Mouse (Mus musculus): Measurements from ENCODE around the gene Uba2.
"Not testable (repeated sequence)": the region's sequence is repeated elsewhere in the genome, so short reads cannot be mapped to it uniquely, and the experiment has no call there.

Uba2 gene

DNA sequence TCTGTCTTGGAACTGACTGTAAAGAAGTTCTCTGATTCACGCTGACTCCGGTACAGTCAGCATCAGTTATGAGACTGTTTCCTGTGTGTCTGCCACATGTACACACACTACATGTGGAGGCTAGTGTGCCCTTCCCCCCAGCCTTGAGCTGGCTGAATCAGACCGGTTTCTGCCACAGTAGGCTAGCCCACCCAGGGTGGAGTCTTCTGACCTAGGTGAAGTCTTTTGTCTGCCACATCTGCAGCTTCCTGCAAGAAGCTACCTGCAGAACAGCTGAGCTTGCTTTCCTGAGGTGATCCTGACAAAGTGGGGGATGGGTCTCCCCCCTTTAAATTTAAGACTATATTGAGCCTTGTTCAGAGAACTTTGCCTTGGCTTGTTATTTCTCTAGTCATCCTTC lies at the start of gene Uba2:
Uba2 (minus strand) TSS at position 146 of the 400 bp plus-strand sequence.
- DNase-seq (ENCODE audit: low spot score in 2 of 2) = no peak

DNA sequence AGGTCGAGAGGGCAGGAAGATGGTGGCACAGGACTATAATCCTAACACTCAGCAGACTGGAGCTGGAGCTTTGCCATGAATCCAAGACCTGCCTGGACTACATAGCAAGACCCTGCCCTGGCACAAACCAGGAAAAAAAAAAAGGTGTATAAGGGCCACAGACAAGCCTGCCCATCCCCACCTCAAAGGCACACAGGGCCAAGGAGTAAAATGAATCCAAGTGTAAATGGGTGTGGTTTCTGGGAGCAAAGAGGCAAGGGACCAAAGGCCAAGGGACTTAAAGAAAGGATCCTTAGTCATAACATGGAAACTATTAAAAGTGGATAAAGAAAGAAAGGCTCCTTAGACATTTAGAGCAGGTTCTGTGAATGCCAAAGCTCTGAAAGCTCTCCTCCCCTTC lies 49.1 kb upstream of the Uba2 start:
- no peak for DNase-seq (ENCODE audit: low spot score in 2 of 2)

DNA sequence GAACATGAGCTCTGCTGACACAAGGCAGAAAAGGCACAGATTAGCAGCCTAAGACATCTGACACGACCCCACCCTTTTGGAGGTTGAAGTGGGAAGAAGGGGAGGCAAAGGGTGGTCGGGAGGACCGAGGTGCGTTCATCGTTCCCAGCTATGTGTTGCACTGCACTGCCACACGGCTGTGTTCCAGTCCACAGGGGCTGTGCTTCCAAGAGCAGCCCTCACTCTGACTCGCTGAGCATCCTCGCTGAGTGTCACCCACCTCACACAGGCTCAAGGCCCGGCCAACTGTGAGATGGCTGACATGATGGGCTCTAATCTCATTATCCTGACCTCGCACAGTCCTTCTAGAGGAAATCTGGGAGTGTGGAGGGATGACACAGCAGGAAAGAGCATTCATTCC lies 47.1 kb upstream of the Uba2 start:
- DNase-seq (ENCODE audit: low spot score in 2 of 2) = no peak

DNA sequence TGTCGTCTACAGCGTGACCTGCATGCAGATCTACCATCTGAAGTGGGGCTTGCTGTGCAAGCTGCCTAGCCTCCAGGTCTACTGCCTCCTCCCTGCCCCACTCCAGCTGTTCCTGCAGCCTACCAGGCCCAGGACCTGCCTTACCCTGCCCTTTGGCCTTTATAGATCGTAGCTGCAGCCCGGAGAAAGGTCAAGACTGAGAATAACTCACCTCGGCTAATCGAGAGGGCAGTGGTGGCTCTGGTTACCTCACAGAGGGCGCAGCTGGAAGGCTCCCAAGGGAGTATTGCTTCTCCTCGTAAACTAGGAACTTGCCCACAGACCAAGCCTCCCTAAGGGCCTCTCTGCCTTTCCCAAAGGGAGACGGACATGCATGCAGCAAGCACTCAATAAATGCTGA lies 46.1 kb upstream of the Uba2 start:
- no peak for DNase-seq (ENCODE audit: low spot score in 2 of 2)

DNA sequence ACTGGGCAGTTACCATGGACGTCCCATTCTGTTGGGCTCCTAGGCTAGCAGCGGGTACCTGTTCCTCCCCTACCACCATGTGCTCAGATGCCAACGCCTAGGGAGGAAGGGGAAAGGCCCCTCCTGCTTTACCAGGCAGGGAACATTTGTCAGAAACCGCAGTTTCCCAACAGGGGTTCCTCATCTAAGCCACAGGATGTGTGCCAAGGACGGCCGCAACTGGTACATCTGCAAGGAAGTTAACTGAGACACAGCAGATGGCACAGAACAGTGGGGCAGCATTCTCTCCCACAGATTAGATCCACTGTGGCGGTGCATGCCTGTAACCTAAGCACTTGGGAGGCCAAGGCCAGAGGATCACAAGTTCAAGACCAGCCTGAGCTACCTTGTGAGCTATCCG lies 45.2 kb upstream of the Uba2 start:
- peak in 1 of 2 experiments; percentile 32 for DNase-seq (ENCODE audit: low spot score in 2 of 2)

DNA sequence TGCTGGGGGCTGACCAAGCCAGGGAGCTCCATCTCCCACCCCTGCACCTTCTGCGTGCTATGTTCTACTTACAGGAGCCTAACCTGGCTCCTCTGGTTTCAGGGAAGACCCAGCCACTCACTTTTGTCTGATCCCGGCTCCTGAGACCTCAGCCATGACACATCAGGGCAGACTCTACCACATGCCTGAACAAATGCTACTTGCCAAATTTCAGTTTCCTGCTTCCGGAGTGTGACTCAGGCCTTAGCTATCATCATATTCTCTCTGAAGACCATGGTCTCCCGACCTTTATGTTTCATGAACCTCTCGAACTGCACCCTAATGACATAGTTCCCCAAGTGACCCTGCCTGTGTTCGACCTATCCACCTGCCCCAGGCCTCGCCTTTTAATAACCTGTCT lies 43.9 kb upstream of the Uba2 start:
- DNase-seq (ENCODE audit: low spot score in 2 of 2) = no peak

DNA sequence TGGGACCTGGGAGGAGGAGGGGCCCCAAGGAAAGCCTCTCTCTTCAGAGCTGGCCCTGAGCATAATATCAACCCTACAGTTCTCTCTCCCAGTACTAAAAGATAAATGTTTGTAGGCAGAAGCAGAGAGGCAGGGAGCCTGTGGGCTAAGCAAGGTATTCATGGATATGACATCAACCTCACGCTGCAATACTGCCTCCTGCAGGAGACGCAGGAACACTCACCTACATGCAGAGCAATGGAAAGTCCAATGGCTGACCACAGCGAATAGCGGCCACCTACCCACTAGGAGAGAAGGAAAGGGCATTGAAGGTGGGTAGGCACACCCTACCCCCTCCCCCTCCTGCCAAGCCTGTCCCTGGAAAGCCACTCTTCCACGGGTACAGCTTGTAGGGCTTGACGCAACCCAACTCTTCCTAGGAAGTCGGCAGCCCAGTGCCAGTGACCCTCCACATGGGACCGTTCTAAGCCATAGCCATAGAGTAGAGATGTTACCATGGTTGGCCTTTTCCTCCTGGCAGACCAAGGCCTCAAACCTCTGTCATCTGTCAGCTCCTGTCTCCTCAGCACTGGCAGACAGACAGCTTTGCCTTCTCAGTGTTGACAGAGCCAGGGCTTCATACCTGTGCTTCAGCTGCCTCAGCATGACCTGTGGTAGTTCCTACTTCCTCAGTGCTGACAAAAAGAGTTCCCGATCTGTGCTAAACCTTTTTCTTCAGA lies 38.8 kb upstream of the Uba2 start:
- DNase-seq (ENCODE audit: low spot score in 2 of 2) = no peak

DNA sequence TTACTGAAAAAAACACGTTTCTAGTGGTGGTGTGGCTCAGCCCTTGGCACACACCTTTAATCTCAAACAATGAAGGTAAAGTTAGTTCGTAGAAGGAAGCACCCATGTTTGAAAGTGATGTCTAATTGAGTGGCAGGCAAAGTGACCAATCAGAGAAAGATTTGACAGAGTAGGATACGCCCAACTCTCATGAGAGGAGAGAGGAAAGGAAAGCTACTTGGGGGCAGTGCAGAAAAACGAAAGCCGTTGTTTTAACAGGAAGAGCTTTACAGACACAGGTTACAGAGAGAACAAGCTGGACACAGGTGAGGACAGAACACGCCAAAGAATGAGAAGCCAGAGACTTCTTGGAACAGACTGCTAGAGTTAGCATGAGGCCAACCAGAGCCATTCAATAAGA lies 36.9 kb upstream of the Uba2 start:
- no peak for DNase-seq (ENCODE audit: low spot score in 2 of 2)

DNA sequence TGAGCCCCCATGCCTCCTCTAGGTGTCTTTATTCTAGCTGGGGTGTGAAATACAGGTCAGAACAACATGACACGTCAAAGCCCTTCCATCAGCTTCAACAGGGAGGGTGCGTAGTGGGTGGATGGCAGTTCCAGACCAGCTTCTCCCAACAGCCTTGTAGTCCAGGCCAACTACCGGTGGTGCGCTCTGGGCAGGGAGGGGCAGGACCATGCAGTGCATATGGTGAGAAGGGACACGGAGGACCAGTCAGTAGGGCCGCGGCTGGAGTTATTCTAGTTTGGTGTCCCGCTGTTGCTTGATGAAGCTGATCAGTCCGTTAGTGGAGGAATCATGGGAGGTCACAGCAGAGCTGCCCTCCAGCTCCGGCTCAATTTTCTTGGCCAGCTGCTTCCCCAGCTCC lies 32.7 kb upstream of the Uba2 start:
- DNase-seq (ENCODE audit: low spot score in 2 of 2) = not testable (repeated sequence)

DNA sequence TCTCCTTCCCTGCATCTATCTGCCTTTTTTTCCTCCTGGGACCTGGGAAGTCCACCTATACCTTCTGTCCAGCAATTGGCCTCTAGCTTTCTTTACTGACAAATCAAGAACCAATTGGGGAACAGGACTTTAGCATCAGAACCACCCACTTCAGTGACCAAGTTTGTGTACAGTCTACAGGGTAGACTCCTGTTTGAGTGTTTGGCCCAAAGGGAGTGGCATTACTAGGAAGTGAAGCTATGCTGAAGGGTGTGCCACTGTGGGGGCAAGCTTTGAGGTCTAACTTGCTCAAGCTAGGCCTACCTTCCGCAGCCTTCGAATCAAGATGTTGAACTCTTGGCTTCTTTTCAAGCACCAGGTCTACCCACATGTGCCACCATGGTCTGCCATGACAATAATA lies 31.4 kb upstream of the Uba2 start:
- no peak for DNase-seq (ENCODE audit: low spot score in 2 of 2)

DNA sequence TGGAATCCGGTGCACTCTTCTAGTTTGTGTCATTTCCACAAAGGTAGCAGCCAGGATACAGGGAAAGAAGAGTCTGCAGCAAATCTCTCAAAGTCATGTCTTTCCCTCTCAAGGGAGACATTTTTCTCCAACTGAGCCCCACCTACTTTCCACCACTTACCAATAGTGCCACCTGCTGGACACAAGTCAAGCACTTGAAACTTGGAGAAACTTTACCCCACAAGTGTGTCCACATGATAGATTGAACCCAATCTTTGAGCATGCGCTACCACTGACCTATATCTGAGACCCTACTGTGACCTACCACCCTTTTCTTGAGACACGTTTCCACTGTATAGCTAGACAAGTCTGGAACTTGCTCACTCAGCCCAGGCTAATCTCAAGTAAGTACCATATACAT lies 28.9 kb upstream of the Uba2 start:
- DNase-seq (ENCODE audit: low spot score in 2 of 2) = peak; percentile 39 to 76

DNA sequence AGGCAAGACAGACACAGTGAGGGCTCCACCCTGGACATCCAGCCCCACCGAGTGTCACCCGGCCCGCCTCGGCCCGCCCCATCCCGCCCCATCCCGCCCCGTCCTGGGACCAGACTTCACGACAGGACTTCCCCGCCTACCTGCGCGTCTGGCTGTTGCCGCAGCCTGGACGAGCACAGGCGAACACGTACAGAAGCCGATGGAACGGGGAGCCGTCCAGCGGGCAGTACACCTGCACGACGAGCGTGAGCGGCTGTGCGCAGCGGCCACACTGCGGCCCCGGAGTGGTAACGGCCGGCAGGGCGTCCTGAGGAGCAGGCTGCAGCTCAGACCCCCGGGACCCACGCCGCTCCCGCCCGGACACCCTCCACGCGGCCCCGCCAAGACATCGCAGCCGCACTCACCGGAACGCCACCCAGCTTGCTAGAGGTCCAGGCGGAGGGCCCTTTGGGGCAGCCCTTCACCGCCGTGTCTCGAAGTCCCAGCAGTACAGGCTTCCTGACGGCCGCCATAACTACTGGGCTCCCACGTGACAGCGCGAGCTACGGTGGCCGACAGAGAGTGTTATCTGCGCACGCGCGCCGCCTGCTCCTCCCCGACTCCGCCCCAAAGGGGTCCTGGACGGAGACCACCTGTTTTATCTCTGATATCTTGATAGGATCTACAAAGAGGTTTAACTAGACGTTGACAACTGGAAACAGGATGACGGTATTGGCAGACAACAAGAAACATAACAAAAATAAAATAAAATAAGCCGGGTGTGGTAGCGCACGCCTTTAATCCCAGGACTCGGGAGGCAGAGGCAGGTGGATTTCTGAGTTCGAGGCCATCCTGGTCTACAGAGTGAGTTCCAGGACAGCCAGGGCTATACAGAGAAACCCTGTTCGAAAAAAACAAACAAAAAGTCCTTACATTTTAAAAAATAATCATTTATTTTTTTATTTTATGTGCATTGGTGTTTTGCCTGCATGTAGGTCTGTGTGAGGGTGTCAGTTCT lies 27.0 kb upstream of the Uba2 start, which contains the start of gene Pdcd2l:
Pdcd2l (minus strand) TSS at position 530 of the 997 bp plus-strand sequence.
- peak; percentile 88 to 94 for DNase-seq (ENCODE audit: low spot score in 2 of 2)

DNA sequence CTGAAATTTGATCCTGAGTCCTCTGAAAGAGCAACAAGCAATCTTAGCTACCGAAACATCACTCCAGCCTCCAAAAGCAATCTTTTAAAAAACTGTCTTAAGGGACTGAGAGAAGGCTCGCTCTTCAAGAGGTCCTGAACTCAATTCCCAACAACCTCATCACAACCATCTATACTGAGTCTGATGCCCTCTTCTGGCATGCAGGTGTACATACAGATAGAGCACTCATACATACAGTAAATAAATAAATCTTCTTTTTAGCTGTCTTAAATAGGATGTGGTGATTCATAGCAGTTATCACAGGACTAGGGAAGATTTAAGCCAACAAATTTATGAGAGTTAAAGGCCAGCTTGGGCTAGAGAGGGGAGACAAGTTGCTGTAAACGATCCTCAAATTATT lies 26.2 kb upstream of the Uba2 start:
- DNase-seq (ENCODE audit: low spot score in 2 of 2) = no peak

DNA sequence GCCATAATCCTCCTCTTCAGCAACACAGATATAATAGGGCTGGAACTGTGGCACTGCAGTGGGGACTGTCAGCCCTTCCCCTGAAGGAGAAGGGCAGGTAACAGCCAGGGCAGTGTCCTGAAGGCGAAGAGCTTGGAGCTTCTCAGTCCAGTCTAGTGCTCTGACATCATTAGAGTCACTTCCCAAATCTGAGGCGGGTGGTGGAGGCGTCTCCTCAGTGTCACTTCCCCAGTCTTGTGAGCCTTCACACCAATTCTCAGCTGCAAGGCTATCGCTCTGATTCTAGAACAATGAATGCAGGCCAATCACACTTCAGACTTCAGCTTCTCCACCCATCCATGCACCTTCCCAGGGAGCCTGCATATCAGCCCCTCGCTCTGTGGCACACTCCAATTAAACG lies 23.4 kb upstream of the Uba2 start:
- DNase-seq (ENCODE audit: low spot score in 2 of 2) = no peak

DNA sequence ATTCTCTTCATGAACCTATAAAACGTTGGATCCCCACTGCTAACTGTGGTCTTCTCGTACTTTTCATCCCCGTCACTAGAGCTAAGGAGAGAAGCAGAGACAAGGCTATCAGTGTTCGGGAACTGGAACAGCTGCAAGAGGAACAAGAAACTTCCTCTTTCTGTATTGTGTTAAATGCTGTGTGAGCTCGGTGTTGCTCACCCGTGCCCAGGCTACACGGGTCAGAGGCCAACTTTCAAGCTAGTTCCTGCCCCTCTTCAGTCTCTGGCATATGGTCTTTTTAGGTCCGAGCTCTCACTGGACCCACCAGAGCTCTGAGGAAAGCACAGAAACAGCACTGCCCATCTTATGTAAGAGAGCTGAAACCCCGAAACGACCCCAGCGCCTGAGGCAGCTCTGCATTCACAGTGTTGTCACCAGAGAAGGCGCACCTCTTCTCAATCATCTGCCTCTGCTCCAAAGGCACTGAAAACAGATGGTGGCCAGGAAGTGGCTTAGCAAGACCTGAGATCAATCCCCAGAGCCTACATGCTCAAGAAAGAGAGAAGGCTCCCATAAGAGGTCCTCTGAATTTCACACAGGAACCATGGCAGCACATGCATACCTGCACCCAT lies 20.1 kb upstream of the Uba2 start:
- DNase-seq (ENCODE audit: low spot score in 2 of 2) = peak in 1 of 2 experiments; percentile 55

DNA sequence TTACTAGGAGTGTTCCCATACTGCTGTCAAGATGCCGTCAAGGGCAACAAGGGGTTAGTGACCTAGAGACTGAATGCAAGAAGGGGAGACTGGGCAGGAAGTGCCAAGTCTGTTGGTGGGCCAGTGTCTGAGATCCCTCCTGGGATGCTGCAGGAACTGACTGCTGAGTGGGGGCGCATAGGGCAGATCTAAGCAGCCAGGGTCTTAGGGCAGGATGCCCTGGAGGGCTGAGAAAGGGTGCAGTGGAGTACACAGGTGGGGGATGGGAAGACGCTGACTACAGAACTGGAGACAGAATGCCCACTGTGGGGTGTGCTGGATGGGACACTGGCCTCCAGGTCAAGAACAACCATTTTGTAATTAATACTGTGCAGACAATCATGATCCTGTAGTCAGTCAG lies 14.4 kb upstream of the Uba2 start:
- DNase-seq (ENCODE audit: low spot score in 2 of 2) = no peak

DNA sequence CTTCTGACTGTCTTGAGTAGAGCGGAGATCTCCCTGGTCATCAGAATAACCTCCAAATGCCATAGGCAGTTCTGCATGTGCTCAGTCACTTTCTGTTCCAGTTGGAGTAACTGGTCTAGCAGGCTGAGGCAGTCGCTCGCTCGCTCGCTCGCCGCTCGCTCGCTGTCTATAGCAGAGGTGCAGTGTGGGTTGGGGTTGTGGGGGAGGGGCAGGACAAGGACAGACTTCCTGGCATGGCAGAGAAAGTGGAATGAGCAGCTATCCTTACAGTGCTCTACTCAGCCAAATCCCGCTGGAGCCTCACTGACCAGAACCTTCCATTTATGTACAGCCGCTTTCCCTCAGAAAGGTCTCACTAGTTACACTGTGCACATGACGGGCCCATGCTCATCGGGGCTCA lies 14.0 kb upstream of the Uba2 start:
- DNase-seq (ENCODE audit: low spot score in 2 of 2) = no peak

DNA sequence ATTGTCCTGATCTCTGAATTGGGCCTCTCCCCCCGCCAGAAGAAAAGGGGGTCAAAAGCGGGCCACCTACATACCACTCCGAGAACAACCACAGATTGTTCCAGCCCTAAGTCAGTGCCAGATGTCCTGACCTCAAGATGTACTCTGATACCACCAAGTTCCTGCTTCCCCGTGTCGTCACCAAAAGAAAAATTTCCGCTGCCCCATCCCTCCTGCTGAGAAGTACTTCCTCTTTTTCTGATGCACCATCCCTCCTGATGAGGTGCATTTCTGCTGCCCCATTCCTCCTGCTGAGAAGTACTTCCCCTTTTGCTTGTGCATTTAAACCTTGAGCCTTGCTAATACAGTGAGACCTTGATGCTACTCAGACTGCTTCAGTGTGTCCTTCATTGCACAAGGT lies 6.8 kb upstream of the Uba2 start:
- DNase-seq (ENCODE audit: low spot score in 2 of 2) = not testable (repeated sequence)

DNA sequence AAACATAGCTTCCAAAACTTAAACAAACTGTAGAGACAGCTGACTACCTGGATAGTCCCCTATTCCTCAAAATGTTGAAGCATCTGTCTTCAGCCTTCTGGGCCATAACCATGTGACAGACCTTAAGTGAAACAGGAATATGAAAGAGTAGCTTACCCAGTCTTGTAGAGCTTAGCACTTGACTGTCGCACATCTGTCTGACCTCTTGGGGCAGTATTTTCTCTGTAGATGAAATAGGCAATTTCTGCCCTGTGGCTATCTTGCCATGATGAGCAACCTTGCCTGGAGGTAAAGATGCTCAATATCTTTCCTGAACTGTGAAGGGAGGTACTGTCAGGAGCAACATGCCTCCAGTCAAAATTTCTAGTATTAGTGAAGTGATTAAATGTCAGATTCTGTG lies 2.9 kb upstream of the Uba2 start:
- no peak for DNase-seq (ENCODE audit: low spot score in 2 of 2)

DNA sequence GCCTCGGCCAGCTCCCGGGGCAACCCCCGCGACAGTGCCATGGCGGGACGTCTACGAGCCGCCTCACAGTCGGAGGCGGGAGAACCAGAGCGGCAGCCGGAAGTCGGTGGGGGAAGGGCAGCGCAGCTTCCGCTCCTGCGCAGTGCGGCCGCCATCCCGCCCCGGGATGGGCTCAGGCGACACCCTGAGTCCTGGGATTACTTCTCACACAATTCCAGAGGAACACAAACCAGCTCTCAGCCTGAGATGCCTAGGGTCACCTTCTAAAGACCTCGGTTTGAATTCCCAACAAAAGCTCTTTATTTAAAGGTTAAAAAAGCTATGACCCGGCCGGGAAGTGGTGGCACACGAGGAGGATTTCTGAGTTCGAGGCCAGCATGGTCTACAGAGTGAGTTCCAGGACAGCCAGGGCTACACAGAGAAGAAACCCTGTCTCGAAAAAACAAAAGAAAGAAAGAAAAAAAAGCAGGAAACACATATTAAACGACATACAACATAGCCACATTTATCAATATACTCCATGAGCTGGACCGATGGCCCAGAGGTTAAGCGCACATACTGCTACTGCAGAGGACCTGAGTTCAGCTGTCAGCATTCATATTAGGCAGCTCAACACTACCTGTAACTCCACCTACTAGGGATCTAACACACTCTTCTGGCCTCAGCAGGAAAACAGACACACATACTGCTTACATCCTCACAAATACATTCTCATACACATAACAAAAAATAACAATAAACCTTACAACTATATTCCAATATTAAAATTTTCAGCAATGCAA lies 738 bp downstream of the Uba2 start:
- DNase-seq (ENCODE audit: low spot score in 2 of 2) = peak; percentile 88 to 92

DNA sequence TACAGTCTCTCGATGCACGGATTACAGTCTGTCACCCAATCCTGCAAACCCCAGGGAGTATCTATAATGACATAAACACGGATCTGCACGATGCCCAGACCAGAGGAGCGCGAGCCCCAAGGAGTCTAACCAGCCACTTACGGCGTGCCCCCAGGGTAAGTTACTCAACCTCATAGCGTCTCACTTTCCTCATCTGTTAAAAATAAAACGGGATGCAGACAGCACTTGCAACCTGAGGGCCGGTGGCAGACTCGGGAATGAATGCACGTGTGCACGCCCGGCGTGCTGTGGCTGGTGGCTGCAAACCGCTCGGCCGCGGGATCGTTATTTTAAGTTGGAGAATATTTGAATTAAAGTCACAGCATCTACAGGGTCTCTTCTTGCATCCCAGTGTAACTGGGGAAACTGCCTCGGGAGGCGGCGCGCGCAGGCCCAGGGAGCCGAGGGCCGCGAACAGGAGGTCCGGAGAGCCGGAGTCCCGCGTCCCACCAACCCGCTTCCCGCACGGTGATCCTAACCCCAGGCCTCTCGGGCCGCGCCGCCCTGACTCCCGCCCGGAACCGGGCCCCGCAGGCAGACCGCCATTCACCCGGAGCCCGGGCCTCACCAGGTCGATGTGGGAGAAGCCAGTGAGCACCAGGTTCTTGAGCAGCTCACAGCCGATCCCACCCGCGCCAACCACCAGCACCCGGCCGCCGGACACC lies 1.5 kb downstream of the Uba2 start:
- DNase-seq (ENCODE audit: low spot score in 2 of 2) = no peak
